Mouse (Mus musculus): Measurements from ENCODE around the gene Ncoa5. TPM values are rescaled to one million over a fixed set of nuclear protein-coding genes. Genes with fewer than 3 reads are reported as not detected.

Gene Ncoa5
- 22.8 TPM for polyA plus RNA-seq (2014; fragmentation: Illumina TruSeq; extraction: RNeasy Lipid Tissue Mini Kit (QIAGEN cat#74804); ENCODE audit: low read depth, low replicate concordance)

DNA sequence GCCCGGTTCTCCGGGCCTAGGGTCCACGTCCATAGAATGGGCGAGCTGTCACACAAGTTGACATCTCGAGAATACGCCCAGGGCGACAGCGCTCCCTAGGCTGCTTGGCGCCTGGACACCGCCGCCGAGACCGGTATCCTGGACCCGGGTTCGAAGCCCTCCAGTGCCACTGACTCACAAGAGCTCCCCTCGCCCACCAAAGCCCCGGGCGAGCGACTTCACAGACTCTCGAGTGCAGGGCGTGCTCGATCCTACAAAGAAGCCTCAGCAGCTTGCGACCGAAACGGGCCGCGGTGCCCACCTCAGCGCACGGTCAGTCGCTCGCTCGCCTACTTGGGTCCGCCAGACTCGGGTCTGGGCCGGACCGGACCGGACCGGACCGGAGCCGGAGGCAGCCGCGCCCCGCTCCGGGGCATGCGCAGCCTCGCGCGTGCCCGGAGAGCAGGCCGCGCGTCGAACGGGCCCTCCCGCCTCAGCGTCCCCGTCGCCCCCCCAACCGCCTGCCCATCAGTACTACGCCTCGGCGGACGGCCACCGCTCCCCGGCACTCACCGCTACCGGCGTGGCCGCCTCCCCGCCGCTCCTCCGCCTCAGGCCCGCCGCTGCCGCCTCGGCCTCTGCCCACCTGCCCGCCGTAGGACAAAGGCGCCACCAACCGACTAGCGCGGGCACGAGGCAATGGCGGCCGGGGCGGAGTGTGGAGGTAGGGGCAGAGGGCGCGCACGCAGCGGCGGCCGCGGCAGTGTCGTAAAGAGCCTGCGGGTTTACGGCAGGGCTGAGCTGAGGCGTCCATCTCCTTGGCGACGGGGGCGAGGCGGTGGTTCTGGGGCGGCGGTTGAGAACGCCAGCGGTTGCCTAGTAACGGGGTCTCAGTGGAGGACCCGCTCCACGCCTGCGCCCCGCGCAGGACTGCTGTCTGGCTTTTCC, at the start of gene Ncoa5:
TSS of gene Ncoa5 (minus strand) at position 737 of the 927 bp plus-strand sequence.

DNA sequence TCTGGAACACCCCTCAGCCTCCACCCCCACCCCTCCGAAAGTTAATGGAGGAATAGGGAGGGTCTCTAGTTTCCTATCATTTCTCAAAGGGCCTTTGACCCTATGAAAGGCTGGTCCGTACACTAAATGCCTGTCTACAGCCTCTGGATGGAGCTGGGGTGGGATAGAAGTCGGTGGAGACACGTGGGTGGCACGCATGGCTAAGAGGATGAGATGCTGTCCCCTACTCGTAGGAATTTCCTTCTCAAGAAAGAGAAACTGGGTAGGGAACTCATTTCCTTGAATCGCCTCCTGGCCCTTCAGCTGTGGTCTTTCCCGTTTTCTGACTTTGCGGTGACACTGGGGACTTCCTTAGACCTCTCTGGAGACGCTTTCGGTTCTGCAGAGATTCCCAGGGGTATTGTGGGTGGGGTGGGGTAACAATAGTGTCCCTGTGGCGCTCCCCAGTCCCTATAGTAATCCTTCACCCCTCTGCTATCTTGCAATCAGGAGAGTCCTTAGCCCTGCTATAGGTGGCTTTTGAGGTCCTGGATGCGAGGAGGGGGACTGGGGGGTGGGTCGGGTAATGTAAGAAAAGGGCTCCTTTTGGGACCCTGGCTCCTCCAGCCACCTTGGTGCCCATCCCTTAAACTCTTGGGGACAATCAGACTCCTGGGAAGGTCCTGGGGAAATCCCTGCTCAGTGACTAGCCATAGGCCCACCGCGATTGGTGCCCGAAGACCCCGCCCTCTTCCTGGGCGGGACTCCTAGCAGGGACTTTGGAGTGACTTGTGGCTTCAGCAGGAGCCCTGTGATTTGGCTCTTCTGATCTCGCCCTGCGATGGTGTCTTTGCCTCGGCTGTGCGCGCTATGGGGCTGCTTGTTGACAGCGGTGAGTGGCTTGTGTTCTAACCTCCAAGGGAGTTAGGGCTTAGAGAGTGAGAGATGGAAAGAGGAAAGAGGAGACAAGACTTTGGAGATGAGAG, 20.5 kb upstream of the Ncoa5 start, which contains the start of gene Cd40:
TSS of gene Cd40 (plus strand) at position 740 of the 965 bp plus-strand sequence.

DNA sequence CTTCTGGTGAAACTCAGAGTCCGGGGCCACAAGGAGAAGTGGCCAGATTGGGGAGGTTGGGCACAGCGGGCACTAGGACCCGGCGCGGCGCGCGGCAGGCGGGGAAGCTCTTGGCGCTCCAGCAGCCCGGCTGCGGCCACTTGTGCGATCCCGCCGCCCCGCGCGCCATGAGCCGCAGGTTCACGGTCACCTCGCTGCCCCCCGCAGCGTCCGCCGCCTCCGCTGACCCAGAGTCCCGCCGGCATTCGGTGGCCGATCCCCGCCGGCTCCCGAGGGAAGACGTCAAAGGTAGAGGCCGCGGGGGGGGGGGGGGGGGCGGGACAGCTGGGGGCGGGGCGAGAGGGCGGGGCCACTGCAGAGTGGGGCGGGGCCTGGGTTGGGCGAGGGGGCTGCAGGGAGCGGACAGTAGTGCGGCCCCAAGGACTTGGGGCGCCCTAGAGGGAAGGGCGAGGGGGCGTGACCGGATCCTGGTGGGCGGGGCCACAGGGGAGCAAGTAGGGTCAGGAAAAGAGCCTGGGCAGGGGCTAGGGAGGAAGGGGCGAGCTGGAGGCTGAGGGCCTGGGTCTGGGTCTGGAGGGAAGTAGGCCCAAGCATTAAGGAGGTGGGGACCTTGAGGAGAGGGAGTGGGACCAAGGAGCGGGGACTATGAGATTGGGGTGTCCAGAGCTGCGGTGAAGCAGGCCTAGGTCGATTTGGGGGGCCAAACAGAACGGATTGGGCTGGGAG, 73.8 kb downstream of the Ncoa5 start, which contains the start of gene Slc12a5:
TSS of gene Slc12a5 (plus strand) at position 87 of the 726 bp plus-strand sequence.

Other genes starting within 250 kb of the Ncoa5 start
- gene Snx21, start 249.0 kb downstream of the Ncoa5 start, polyA plus RNA-seq (2014; fragmentation: Illumina TruSeq; extraction: RNeasy Lipid Tissue Mini Kit (QIAGEN cat#74804); ENCODE audit: low read depth, low replicate concordance): 1.4 TPM
- gene Acot8, start 230.0 kb downstream of the Ncoa5 start, polyA plus RNA-seq (2014; fragmentation: Illumina TruSeq; extraction: RNeasy Lipid Tissue Mini Kit (QIAGEN cat#74804); ENCODE audit: low read depth, low replicate concordance): 1.3 TPM
- gene Zswim3, start 229.8 kb downstream of the Ncoa5 start, polyA plus RNA-seq (2014; fragmentation: Illumina TruSeq; extraction: RNeasy Lipid Tissue Mini Kit (QIAGEN cat#74804); ENCODE audit: low read depth, low replicate concordance): 14.7 TPM
- 6.0 TPM for gene Zswim1, start 212.2 kb downstream of the Ncoa5 start, polyA plus RNA-seq (2014; fragmentation: Illumina TruSeq; extraction: RNeasy Lipid Tissue Mini Kit (QIAGEN cat#74804); ENCODE audit: low read depth, low replicate concordance)
- 15.7 TPM for gene Spata25, start 206.3 kb downstream of the Ncoa5 start, polyA plus RNA-seq (2014; fragmentation: Illumina TruSeq; extraction: RNeasy Lipid Tissue Mini Kit (QIAGEN cat#74804); ENCODE audit: low read depth, low replicate concordance)
- 5.4 TPM for gene Ctsa, start 202.0 kb downstream of the Ncoa5 start, polyA plus RNA-seq (2014; fragmentation: Illumina TruSeq; extraction: RNeasy Lipid Tissue Mini Kit (QIAGEN cat#74804); ENCODE audit: low read depth, low replicate concordance)
- not detected for gene Neurl2, start 201.4 kb downstream of the Ncoa5 start, polyA plus RNA-seq (2014; fragmentation: Illumina TruSeq; extraction: RNeasy Lipid Tissue Mini Kit (QIAGEN cat#74804); ENCODE audit: low read depth, low replicate concordance)
- gene Pltp, start 177.2 kb downstream of the Ncoa5 start, polyA plus RNA-seq (2014; fragmentation: Illumina TruSeq; extraction: RNeasy Lipid Tissue Mini Kit (QIAGEN cat#74804); ENCODE audit: low read depth, low replicate concordance): 1.1 TPM
- 2.8 TPM for gene Pcif1, start 155.6 kb downstream of the Ncoa5 start, polyA plus RNA-seq (2014; fragmentation: Illumina TruSeq; extraction: RNeasy Lipid Tissue Mini Kit (QIAGEN cat#74804); ENCODE audit: low read depth, low replicate concordance)
- gene Zfp335, start 123.1 kb downstream of the Ncoa5 start, polyA plus RNA-seq (2014; fragmentation: Illumina TruSeq; extraction: RNeasy Lipid Tissue Mini Kit (QIAGEN cat#74804); ENCODE audit: low read depth, low replicate concordance): 0.22 TPM
- not detected for gene Mmp9, start 94.1 kb downstream of the Ncoa5 start, polyA plus RNA-seq (2014; fragmentation: Illumina TruSeq; extraction: RNeasy Lipid Tissue Mini Kit (QIAGEN cat#74804); ENCODE audit: low read depth, low replicate concordance)
- gene Slc12a5, start 74.1 kb downstream of the Ncoa5 start, polyA plus RNA-seq (2014; fragmentation: Illumina TruSeq; extraction: RNeasy Lipid Tissue Mini Kit (QIAGEN cat#74804); ENCODE audit: low read depth, low replicate concordance): 8.0 TPM
- gene Cd40, start 20.8 kb upstream of the Ncoa5 start, polyA plus RNA-seq (2014; fragmentation: Illumina TruSeq; extraction: RNeasy Lipid Tissue Mini Kit (QIAGEN cat#74804); ENCODE audit: low read depth, low replicate concordance): not detected
- 2.2 TPM for gene 1700025C18Rik, start 55.9 kb upstream of the Ncoa5 start, polyA plus RNA-seq (2014; fragmentation: Illumina TruSeq; extraction: RNeasy Lipid Tissue Mini Kit (QIAGEN cat#74804); ENCODE audit: low read depth, low replicate concordance)
- not detected for gene Cdh22, start 200.0 kb upstream of the Ncoa5 start, polyA plus RNA-seq (2014; fragmentation: Illumina TruSeq; extraction: RNeasy Lipid Tissue Mini Kit (QIAGEN cat#74804); ENCODE audit: low read depth, low replicate concordance)